Mouse (Mus musculus): ENCODE measurements at regions not wholly inside any gene's neighbourhood (a gene's known extent, or its start where the extent isn't known, plus 50 kb on each side); places are given as distances from the start of the nearest gene placed in this dataset.
"Not testable (repeated sequence)": the region's sequence is repeated elsewhere in the genome, so short reads cannot be mapped to it uniquely, and the experiment has no call there.

GRCm38 (mm10) chr1:123156851-123157250 is 888.5 kb downstream of the Dpp10 start:
- peak; percentile 20 to 22 for DNase-seq (ENCODE audit: low spot score in 2 of 2)

- DNase-seq (ENCODE audit: low spot score in 2 of 2): peak; percentile 5 to 31
Measured at GRCm38 (mm10) chr1:123154558-123154957, 890.8 kb downstream of the Dpp10 start.

- DNase-seq (ENCODE audit: low spot score in 2 of 2): not testable (repeated sequence)
Measured at GRCm38 (mm10) chr1:123133891-123134290, 911.5 kb downstream of the Dpp10 start.
